Mouse (Mus musculus) cerebellum, adult 9-11 months (tissue): ENCODE measurements around the gene Tuba8.

Experiments
- DNase-seq: peaks from one replicate; pipeline ENCODE4 v3.0.0; 2022

Tuba8 gene

DNA sequence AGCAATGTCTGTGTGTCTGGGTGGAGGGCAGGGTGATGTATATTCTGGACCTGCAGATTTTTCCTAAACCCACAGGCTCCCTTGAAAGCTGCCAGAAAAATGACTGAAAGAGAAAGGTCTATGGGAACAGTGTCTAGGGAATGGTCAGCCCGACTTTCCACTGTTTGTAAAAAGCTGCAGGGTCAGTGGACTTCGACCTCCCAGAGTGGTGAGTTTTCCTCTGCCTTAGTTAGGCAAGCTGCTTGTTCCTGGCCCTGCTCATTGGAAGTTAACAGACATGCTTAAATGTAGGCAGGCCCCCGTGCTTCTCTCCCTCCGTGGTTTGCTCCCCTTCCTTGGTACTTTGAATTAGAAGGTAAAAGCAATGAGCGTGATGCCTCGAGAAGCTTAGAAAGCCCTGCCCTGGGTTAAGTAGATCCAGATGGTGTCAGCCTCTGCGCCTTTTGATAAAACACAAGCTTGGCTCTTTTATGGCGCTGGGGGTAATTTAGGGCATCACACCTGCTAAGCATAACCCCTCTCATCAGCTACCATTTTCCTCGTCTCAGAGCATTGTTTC, 12.6 kb upstream of the Tuba8 start:
- no peak for DNase-seq

DNA sequence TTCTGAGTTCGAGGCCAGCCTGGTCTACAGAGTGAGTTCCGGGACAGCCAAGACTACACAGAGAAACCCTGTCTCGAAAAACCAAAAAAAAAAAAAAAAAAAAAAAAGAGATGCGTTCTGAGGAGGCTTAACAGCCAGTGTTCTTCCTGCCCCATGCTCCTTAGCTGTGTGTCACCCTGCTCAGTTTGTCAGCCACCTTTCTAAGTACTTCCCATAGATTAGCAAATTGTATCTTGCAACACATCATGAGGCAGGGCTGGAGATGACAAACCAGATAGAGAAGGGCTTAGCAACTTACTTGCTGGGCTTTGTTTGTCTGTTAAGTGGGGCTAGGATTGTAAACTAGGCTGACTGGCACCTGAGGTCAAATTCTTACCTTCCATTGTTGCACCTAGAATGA, 10.0 kb upstream of the Tuba8 start:
- no peak for DNase-seq

DNA sequence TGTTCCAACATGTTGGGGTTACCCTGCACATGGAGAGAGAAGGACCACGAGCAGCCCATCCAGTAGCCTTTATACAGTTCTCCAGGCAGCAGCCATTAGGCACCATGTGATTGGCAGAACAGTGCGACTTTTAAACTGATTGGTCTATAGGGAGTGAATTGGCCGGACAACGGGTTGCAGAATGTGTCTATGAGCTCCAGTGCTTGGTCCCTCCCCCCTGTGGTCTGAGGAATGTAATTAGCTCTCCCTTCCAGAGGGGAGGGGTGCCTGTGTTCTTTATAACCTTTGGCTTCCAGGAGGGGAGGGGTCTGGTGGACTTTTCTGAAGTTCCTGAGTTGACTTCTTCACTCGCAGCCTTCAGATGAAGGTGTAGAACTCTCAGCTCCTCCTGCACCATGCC, 8.5 kb upstream of the Tuba8 start:
- no peak for DNase-seq

DNA sequence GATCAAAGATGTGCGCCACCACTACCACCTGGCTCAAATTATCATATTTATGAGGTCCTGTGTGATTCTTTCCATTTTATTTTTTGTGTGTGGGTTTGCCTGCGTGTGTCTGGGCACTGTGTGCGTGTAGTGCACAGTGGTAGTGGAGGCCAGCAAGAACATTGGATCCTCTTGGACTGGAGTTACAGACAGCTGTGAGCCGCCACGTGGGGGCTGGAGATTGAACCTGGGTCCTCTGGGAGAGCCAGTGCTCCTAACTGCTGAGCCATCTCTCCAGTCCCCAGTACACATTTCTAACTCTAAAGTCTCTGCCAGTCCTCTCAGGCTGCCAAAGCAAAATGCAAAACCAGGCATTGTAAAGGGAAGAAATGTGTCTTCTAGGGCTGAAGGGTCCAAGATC, 4.0 kb upstream of the Tuba8 start:
- DNase-seq = no peak

DNA sequence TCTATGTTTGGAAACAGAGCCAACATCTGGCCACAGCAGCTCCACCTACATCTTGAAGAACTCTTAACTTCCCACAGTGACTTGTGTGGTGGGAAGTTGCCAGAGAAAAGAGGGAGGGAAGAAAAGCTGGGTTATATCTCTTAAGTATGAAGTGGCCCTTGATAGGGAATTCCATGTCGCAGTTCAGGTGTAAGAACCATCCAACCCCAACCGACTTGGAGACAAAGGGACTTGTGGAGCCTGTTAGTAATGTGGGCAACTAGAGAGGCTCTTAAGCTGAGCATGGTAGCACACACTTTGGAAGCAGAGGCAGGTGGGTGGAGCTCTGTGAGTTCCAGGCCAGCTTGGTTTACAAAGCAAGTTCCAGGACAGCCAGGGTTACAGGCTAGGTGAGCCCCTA, 912 bp upstream of the Tuba8 start:
- no peak for DNase-seq

DNA sequence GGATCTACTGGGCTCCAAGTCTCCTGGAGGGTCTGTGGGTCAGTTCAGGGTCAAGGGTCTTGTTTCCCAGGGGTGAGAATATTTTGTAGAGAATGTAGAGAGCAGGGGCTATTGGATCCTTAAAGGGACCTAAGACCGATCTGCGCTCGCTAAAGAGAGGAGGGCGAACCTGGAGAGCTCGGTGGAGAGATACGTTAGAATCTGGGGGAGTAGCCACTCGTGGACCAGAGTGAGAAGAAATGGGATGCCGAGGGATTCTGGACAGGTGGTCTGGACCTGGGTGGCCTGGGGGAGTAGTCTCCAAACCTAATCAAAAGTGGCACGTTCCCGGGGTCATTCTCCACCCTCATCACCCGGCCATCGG, 412 bp downstream of the Tuba8 start:
- no peak for DNase-seq

DNA sequence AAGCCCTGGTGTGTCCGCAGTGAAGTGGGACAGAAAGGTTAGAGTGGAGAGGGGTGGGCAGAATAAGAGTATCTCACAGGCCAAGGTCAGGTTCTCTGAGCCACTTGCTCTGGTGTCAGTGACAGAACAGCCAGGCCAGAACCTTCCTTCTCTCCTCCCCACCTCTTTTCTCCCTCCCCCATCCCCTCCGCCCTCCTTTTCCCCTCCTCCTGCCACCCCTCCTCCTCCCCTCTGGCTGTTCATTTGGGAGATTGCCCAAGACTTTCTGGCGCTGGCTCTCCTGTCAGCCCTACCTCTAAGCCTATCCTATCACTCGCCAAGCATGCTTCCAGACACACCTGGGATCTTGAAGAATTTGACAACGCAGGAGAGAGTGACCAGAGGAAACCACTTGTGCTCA, 1.2 kb downstream of the Tuba8 start:
- peak; percentile 43 for DNase-seq

DNA sequence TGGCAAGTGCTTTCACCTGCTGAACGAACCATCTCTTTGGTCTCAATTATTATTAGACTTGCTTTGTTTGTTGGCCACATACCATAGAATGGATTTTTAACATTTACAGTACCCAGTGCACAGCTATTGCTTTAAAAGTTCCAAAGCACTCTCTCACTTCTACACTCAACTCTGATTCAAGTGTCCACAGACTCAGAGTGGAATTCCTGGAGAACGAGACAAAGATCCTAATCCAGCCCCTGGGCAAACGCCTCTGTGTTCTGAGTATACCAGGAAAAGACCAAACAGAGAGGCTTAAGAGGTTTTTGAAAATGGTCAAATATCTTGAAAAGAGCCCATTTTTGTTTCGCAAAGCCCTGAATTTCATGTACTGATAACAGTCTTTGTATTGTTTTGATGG, 2.5 kb downstream of the Tuba8 start:
- no peak for DNase-seq

DNA sequence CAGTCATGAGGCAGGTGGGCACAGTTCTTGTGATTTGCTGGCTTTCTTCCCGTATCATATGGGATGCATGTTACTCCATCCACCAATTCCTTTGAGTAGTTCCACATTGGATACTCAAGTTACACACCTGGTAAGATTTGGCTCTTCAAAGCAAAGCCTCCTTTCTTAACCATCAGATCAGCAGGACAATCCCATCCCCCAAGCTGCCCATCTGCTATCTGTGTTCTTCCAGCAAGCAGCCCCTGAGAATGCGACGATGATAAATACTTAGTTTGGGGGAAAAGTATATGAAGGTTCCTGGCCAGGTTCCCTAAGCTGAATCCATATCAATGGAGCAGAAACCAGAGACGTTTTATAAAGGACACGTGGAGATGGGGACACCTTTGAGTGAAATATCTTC, 3.7 kb downstream of the Tuba8 start:
- DNase-seq = no peak

DNA sequence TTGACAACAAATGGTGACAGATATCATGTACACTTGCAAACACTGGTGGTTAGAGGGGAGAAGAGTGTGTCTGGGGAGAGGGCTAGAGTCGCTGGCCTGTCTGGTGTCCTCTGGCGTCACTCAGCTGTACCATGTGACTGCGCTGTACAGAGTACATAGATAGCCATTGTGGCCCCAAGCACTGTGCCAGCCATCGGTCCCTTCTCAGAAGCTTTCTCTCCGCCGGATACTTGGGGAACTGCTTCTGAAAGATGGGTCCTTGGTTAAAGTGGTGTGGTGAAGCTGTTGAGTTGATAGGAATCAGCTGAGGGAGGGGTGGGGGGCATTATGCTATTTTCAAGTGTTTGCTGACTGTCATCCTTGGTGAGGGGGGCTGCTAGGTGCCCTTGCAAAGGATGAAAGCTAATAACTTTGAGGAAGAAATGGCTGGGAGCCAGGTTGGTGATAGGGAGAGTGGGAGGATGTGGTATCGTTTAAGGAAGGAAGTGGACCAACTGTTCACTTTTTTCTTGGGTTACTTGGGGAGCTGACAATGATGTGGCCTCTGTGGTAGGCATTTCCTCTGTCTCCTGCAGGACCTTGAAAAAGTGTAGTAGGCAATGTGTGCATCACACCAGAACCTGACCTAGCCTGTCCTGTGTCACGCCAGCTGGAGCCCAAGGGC, 4.3 kb downstream of the Tuba8 start:
- DNase-seq = no peak

DNA sequence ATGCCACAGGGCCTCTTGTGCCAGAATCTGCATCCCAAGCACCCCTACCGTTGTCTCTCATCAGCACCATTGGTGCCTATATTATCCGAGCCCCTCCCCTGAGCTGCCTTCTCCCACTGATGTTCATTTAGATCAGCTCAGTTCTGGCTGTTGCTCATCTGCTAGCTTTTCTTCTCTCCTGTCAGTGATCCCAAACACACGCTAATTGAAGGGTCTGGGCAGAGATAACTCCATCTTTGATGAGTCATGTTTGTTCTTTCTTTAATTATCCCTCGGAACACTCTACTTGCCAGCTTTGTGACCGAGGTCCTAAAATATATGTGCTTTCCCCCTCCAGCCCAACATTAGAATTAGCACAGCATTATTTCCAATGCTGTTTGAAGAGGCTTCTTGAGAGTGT, 4.8 kb downstream of the Tuba8 start:
- no peak for DNase-seq

DNA sequence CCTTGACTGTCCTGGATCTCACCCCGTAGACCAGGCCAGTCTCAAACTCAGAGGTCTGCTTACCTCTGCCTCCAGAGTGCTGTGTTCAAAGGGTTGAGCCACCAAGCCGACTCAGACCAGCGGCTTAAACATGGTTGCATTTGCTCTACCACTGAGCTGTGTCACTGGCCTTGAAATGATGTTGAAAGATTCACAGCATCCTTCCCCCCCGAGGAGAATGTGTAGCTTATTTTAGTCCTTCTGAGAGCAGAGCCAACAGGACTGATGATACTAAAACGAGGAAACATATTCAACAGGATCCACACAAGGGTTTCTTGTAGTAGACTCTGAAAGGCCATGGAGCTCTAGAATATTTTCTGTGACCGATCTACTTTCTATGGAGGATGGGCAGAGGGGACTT, 5.4 kb downstream of the Tuba8 start:
- no peak for DNase-seq

DNA sequence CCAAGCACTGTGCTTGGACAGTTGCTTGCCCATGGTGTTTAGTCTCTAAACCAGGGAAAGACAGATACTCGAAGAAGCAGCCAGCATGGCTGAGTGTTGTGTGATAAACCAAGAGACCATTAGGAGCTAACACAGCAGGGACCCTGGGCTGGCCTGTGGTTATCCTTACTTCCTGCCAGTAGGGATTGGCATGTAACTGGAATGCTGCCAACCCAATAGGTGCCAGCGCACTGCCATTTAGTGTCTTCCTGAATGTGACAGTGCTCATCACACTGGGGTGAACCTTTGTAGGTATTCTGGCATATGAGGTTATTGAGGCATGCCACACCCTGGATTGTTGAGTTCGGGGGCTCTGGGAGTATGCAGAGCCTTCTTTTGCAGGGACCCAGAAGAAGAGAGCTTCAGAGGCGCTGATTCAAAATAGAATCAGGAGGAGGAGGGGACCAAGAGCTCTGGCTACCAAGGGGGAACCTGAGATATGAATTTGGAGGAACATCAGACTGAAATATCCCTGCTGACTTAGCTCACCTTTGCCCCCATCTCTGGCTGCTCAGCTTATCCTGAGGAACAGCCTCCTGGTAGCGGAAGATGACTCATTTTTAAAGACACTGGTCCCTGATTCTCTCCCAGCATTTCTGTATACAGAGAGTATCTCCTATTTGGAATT, 6.2 kb downstream of the Tuba8 start:
- no peak for DNase-seq

DNA sequence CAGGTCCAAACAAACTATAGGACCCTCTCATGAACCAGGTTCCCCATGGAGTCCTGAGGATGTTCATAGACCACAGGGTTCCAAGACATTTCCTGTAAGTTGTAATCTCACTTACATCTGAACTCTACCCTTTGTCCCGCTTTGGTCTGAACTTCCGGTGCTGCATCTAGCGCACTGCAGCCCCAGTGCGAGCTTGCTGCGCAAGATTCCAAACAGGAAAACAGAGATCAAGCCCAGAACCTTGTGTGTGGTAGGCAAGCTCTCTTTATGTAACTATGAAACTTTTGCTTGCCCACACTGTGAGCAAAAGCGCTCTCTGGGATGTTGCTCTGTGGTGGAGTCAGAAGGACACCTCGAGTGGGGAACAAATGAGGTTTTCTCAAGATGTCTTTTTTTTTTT, 7.5 kb downstream of the Tuba8 start:
- DNase-seq = no peak

DNA sequence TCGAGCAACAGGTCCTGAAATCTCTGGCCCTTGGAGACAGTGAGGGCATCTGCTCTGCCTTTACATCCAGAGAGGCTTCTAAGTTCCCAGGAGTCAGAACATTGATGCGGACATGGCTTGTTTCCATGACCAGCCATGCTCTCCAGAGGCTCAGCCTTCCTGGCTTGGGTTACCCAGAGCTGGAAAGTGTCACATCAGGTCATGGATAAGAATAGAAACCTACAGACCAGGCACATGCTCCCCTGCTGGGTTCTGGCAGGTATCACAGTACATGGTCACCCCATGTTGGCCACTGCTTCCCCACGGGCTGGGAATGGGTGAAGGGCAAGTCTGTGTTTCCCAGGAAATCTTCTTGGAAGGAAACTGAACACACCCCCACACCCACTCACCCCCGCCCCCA, 8.9 kb downstream of the Tuba8 start:
- no peak for DNase-seq

DNA sequence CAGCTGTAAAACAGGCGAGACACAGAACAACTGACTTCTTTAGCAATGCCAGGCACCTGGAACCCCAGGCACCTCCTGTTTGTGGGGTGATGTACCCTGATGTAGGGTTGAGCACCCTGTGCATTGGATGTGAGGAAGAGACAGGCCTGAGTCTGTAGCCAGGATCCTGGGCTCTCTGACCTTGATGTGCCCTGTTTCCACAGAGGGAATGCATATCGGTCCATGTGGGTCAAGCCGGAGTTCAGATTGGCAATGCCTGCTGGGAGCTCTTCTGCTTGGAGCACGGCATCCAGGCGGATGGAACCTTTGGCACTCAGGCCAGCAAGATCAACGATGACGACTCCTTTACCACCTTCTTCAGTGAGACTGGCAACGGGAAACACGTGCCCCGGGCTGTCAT, 9.7 kb downstream of the Tuba8 start:
- DNase-seq = no peak

DNA sequence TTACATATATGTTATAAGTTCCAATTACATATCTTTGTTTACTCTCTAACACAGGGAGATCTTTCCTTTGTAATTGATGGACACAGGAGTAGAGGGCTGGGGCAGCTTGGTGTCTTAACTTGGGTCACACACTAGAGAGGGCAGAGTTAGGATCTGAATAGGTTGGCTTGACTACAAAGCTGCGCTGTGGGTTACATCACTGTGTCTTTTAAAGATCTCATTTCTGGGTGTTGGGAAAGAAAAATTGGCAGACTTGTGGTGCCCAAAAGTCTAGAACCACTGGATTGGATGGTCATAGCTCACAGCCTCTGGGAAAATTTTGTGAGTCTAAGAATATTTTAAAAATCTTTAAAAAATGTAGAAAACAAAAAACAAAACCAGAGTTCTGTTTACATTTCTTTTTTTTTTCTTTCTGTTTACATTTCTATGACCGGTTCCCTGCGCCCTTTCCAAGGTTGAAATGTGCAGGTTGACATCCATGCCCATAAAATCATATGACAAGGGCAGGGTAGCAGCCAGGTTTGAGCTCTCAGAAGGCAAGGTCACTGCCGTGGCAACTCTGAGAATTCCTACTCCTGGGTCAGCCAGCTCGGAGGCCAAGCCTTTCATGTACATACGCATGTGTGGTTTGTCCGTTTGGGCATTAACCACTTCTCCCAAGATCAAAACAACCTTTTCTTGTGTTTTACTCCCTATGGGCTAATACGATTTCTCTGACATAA, 11.5 kb downstream of the Tuba8 start:
- DNase-seq = no peak

DNA sequence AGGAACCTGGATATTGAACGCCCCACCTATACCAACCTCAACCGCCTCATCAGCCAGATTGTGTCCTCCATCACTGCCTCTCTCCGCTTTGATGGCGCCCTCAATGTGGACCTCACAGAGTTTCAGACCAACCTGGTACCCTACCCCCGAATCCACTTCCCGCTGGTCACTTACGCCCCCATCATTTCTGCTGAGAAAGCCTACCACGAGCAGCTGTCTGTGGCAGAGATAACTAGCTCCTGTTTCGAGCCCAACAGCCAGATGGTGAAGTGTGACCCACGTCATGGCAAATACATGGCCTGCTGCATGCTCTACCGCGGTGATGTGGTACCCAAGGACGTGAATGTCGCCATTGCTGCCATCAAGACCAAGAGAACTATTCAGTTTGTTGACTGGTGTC, 12.5 kb downstream of the Tuba8 start:
- no peak for DNase-seq

DNA sequence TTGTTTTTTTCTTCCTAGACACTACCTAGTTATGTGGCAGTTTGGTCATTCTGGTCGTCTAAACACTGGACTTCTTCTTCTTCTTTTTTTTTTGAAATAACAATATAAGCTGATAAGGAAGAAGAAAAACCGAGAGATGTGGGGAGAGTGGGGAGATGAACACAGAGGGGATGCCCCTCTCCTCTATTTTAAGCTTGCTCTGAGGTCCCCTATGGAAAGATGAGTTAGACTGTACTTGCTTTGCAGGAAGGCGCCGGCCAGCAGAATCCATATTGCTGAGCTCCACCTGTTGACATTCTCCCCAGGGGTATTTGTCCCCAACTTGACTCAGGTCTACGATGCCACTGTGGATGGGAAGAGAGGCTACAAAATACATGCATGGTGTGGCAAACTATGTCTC, 13.6 kb downstream of the Tuba8 start:
- no peak for DNase-seq

DNA sequence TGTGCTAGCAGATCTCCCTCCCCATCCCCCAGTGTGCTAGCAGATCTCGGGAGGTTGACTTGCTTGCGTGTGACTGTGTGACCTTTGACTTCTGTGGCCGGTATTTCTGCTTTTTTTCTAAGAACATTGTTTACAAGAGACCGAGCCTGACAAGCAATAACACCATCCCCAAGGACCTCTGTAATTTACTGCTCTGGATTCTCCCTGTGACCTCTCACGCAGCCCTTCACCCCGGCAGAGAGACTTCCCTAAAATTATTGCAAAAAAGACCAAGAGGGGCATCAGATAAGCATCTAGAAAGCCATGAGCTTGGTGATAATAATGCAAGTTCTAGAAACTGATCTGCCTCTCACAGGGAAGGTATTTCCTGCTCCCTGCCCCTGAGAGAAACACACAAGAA, 14.5 kb downstream of the Tuba8 start:
- DNase-seq = no peak

DNA sequence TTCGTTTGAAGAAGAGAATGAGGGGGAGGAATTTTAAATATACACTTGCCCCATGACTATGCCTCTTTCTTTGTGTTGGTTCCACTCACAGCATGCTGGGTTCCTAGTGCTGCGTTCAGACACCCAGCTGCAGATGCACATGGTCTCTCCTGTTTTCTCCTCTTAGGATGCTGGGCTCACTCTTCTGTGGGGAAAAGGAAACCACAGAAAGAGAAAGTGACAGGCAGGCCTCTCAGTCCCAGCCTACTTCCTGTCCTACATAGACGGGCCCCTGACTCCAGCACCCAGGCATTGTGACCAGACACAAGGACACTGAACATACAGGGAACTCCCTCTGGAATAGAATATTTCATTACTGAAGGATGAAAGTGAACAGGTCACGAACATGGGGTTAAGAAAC, 15.5 kb downstream of the Tuba8 start:
- no peak for DNase-seq

DNA sequence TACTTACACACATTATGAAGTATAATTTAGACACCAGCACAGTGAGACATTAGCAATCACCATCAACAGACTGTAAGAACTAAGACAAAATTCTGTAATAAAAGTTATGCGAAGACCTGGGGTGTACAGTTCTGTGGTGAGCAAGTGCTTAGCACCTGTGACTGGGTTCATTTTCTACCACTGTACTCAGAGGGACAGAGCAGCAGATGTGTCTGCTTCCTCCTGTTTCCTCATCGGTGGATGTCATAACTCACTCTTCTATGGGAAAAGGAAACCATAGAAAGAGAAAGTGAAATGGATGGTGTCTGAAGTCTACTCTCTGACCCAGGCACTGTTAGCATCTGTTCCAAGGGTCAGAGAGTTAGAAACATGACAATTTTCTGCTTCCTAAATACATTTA, 16.2 kb downstream of the Tuba8 start:
- DNase-seq = no peak

DNA sequence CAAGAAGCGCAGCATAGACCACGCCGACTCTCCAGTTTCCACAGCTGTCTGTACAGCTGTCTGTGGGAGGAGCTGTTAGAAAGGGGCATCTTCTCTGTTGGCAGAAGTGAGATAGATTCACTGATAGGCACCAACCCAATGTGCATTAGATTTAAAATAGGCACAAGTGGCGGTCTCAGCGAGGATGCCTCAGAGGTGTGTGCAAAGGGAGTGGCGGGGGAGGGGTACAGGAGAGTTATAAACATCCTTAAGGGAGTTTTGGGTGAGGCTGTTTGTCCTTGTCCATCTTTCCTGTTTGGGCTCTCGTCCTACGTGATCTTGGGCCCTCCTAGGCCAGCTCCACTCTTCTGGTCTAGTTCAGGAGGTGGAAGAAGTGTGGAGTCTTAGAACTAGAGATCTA, 17.9 kb downstream of the Tuba8 start:
- no peak for DNase-seq

DNA sequence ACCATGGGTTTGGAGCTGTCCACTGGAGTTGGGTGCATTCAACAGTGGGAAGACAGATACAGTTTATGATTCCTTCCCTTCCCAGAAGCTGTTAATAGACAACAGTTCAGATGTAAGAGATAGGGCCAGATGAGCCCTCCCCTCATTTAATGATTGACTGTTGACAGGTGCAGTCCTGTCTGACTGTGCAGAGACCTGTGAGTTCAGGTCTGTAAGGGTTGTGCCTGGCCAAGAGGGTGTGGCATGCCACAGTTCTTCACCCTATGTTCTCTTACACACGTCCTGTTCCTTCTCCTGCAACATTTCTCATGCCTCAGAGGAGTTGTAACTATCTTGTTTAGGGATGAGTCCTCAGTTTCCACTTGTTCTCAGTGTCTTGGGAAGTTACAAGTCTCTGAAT, 22.2 kb downstream of the Tuba8 start:
- no peak for DNase-seq
